Mouse (Mus musculus) liver, adult 2 months (tissue): ENCODE data around the gene Ppp1r11.

Experiments used
- CTCF ChIP-seq: fragments of 200-500 bp; IDR thresholded peaks from 2 replicates; pipeline ENCODE4 v1.5.1; 2011; ENCODE audit warnings: low read depth, low read length, control low read depth
- POLR2A ChIP-seq: fragments of 200-500 bp; IDR thresholded peaks from 2 replicates; pipeline ENCODE4 v1.6.1; 2011; ENCODE audit warnings: low read length, control low read depth; ENCODE audit not compliant: insufficient read depth; ENCODE audit errors: extremely low read depth

DNA sequence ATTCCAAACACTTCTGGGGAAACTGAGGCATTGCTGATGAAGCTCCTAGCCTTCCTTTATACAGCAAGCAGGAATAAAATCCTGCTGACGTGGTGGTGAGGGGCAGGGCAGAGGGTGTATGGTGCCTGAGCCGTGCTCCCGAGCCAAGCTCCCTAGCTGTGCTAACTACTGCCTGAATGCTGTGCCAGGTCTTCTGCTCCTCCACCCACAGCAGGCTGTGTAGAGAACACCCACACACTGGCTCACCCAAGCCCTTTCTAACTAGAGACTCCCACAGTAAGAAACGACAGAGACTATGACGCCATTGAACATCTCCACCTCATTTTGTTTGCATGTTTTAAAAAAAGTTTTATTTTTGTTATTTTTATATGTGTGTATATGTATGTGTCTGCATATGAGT lies 51.5 kb downstream of the Ppp1r11 start:
- TF ChIP-seq POLR2A: no peak
- no peak for TF ChIP-seq CTCF
